Mouse (Mus musculus) ovary, postnatal 36 days (tissue): Measurements from ENCODE around the gene Ndufc1.
"Not testable (repeated sequence)": the region's sequence is repeated elsewhere in the genome, so short reads cannot be mapped to it uniquely, and the experiment has no call there.

Source experiments
- DNase-seq: peaks from one replicate; pipeline ENCODE4 v3.0.0; 2022; ENCODE audit warnings: low spot score, mixed read lengths

Gene Ndufc1

GRCm38 (mm10) chr3:51408561-51409183 lies at the start of gene Ndufc1:
Gene Ndufc1 (minus strand): TSS chr3:51408988.
- DNase-seq: peak; percentile 97

- no peak for DNase-seq
Measured at GRCm38 (mm10) chr3:51434871-51435595, 26.2 kb upstream of the Ndufc1 start.

DNA sequence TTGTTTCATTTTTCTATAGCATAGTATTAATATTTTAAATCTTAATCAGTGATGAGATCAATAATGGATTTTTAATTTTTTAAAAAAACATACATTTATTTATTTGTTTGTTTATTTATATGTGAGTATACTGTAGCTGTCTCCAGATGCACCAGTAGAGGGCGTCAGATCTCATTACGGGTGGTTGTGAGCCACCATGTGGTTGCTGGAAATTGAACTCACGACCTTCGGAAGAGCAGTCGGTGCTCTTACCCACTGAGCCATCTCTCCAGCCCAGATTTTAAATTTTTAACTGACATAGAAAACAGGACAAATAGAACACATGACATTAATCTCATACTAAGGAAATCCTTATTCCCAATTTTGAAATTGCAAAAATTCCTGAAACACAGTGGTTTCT lies 25.6 kb upstream of the Ndufc1 start:
- DNase-seq: not testable (repeated sequence)

DNA sequence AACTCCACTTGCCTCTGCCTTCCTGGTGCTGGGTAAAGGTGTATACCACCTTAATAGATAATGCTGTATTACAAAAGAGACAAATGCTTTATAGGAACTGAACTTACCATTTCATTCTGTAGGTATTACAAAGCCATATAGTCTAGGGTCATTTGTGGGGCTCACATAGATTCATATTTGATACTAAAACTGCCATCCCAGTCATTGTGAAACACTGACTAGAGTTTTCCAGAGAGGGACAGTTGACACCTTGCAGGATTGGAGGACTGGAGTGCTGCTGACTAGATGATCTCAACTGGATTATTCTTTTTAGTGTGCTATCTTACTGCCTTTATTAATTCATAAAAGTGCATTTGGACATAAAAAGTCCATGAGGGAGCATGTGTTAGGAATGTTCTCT lies 16.6 kb upstream of the Ndufc1 start:
- no peak for DNase-seq

- no peak for DNase-seq
Measured at GRCm38 (mm10) chr3:51421921-51422320, 13.1 kb upstream of the Ndufc1 start.

- no peak for DNase-seq
Measured at GRCm38 (mm10) chr3:51417966-51418365, 9.2 kb upstream of the Ndufc1 start.

GRCm38 (mm10) chr3:51417485-51417884 lies 8.7 kb upstream of the Ndufc1 start:
- DNase-seq: no peak

- no peak for DNase-seq
Measured at GRCm38 (mm10) chr3:51417135-51417458, 8.3 kb upstream of the Ndufc1 start.

GRCm38 (mm10) chr3:51416364-51417134 lies 7.8 kb upstream of the Ndufc1 start:
- DNase-seq: peak; percentile 56

GRCm38 (mm10) chr3:51416073-51416363 lies 7.2 kb upstream of the Ndufc1 start:
- no peak for DNase-seq

DNA sequence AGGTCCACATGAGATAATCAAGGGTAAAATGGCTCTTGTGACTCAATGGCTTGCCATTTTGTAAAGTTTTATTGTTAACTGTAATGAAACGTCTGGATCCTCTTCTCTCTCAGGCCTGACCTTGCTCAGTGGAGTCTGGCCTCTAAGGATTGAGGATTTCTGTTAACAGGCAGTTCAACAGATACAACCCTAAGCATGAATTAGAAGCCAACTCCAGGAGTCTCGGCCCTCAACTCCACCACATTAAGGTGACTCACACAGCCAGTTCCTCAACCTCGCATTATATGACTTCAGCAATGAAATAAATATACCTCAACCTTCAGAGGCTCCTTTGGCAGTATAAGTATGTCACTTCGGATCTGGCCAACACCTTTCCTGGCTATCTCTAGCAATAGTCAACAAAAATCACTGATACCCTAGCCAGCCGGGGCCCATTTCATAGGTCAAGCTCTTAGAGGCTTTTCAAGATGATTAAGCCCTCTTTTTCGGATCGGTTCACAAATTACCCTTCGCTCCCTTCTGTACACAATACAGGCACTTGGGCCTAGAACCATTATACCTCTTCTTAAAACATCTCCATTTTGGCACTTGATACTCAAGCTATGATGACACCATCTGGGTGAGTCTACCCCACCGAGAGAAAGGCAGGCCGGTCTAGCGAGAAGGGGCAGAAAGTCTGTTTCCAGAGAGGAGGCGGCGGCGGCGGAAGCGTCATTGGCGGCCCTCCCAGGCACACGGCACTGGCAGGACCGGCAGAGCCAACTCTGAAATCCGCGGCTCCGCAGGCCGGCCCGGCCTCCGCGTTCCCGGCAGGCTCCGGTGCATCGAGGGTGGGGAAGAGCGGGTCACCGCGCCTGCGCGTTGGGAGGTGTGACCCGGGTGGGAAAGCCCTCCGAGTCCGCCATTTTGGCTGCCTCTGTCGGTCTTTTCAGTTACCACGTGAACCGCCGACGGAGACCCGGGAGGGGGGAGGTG lies 6.6 kb upstream of the Ndufc1 start, which contains the start of gene Naa15:
Naa15 (plus strand) TSS at position 51 of the 975 bp plus-strand sequence.
- DNase-seq: peak; percentile 97

GRCm38 (mm10) chr3:51413276-51413675 lies 4.5 kb upstream of the Ndufc1 start:
- DNase-seq: no peak

GRCm38 (mm10) chr3:51412457-51412856 lies 3.7 kb upstream of the Ndufc1 start:
- no peak for DNase-seq

DNA sequence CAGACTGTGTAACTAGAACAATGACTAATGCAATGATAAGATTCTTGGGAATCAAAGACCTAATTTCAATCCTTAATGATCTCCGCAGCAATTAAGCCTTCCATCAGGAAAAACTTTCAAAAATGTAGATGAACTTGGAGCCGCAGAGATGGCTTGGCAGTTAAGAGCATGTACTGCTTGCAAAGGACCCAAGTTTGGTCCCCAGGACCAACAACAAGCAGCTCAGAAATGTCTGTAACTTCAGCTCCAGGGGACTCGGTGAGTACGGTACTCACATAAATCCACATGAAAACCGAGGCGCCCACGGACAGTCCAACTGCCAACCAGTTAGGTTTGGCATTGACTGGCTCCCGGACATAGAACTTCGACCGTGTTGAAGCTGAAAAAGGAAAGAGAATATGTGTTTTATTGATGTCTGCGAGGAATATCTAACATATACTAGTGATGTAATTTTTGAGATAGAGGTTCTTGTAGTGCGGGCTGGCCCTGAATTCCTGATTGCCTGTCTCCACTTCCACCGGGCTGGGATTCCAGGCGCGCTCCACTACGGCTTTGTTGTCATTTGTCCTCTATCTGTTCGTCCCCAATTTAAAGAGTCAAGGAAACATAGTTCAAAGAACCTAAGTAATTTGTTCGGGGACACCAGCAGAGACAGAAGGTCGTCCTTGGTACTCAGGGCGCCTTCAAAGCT lies 773 bp downstream of the Ndufc1 start:
- peak; percentile 30 for DNase-seq

DNA sequence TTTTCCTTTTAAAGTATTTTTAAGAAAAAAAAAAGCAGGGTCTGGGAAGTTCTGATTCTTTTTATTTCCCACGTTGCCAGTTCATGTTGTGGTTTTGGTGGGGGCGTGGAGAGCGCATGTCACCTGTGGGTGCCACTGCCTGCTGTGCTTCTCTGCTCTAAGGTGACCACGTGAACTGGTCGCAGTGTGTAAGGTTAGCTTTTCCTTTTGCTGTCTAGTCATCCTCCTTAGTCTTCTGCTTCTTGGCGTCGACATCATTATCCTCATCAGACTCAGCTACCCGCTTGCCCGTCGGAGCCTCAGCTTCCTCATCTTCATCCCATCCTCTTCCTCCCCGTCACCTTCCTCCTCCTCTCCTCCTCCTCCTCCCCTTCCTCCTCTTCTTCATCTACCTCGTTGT lies 6.2 kb downstream of the Ndufc1 start:
- DNase-seq: no peak

- DNase-seq: not testable (repeated sequence)
Measured at GRCm38 (mm10) chr3:51402054-51402453, 6.7 kb downstream of the Ndufc1 start.

DNA sequence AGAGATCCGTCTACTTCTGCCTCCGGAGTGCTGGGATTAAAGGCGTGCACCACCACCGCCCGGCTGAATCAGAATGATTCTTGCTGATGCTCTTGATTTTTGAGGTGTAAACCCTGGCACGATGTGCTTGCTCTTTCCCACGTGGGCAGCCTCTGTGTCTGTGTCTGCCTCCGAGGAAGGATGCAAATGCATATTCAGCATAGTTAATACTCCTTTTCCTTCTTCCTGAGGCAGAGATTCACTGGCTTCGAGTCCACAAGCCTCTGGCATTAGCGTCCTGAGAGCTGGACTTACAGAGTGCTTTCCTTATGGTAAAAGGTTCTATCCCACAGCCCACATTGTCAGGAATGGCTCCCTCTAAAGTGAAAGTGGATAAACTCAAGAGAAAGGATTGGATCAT lies 8.1 kb downstream of the Ndufc1 start:
- DNase-seq: no peak

- no peak for DNase-seq
Measured at GRCm38 (mm10) chr3:51399531-51399930, 9.3 kb downstream of the Ndufc1 start.

- no peak for DNase-seq
Measured at GRCm38 (mm10) chr3:51398667-51399066, 10.1 kb downstream of the Ndufc1 start.

- no peak for DNase-seq
Measured at GRCm38 (mm10) chr3:51397700-51398299, 11.0 kb downstream of the Ndufc1 start.
